Mouse (Mus musculus): ENCODE results near the gene Aen. TPM values are rescaled to one million over a fixed set of nuclear protein-coding genes. Genes with fewer than 3 reads are reported as not detected.

Aen gene
- 36.5 and 38.3 TPM in 2 replicates for polyA plus RNA-seq (2016; fragmentation: Nextera tagmentation; extraction: Ambion mirVana)

- no peaks in the 10 kb centered on the region for H3K9me3 ChIP-seq (replicated peaks)
- peaks cover 15% of the 10 kb centered on the region for H3K36me3 ChIP-seq
- H3K27ac ChIP-seq = peak within 1 kb of the TSS; percentile 69
- peak within 1 kb of the TSS; percentile 93 for H3K4me3 ChIP-seq
- ATAC-seq = peak; percentile 96
- peaks cover 41% of the 10 kb centered on the region for H3K4me1 ChIP-seq
- H3K4me2 ChIP-seq = peak within 1 kb of the TSS; percentile 94
- no peaks in the 10 kb centered on the region for H3K27me3 ChIP-seq (replicated peaks)
- H3K9ac ChIP-seq = peak within 1 kb of the TSS; percentile 81
- WGBS (ENCODE audit: insufficient replicate concordance) = under 1% methylated on average over 53 of the region's 53 CpGs
Observed at GRCm38 (mm10) chr7:78895653-78896333, at the start of gene Aen. Aen (plus strand) TSS chr7:78895854.

- no peaks in the 10 kb centered on the region for H3K9me3 ChIP-seq (replicated peaks)
- H3K4me1 ChIP-seq = peaks cover 18% of the 10 kb centered on the region
- no peak for ATAC-seq
- no peaks in the 10 kb centered on the region for H3K27me3 ChIP-seq (replicated peaks)
- H3K9ac ChIP-seq = peak overlapping the region; percentile 86
- peak overlapping the region; percentile 85 for H3K27ac ChIP-seq
- 11% methylated on average over 12 of the region's 12 CpGs for WGBS (ENCODE audit: insufficient replicate concordance)
- peaks cover 34% of the 10 kb centered on the region for H3K36me3 ChIP-seq
- peak overlapping the region; percentile 91 for H3K4me3 ChIP-seq
- peak overlapping the region; percentile 80 for H3K4me2 ChIP-seq
Observed at GRCm38 (mm10) chr7:78846066-78846716, 49.5 kb upstream of the Aen start.

- peaks cover 18% of the 10 kb centered on the region for H3K4me1 ChIP-seq
- under 1% methylated on average over 54 of the region's 54 CpGs for WGBS (ENCODE audit: insufficient replicate concordance)
Observed at GRCm38 (mm10) chr7:78846737-78847434, 48.8 kb upstream of the Aen start, which contains the start of gene Det1. Det1 (minus strand) TSS chr7:78847263.

GRCm38 (mm10) chr7:78854051-78854450, 41.6 kb upstream of the Aen start:
- Histone ChIP-seq H3K27me3 (replicated peaks) (peaks cover 7% of the 10 kb centered on the region), H3K4me1 (peaks cover 13% of the 10 kb centered on the region), H3K36me3 (no peaks in the 10 kb centered on the region), H3K9ac (no peak overlapping the region), H3K9me3 (replicated peaks) (no peaks in the 10 kb centered on the region), H3K4me2 (no peak overlapping the region), H3K27ac (no peak overlapping the region), H3K4me3 (no peak overlapping the region)
- no peak for ATAC-seq
- 40% methylated on average over 4 of the region's 4 CpGs for WGBS (ENCODE audit: insufficient replicate concordance)

More at GRCm38 (mm10) chr7:78846737-78847434, 48.8 kb upstream of the Aen start, which contains the start of gene Det1:
- Histone ChIP-seq H3K4me3 (peak within 1 kb of the TSS; percentile 91), H3K9me3 (replicated peaks) (no peaks in the 10 kb centered on the region), H3K27me3 (replicated peaks) (peaks cover 2% of the 10 kb centered on the region; the same call in 1 of the 2 replicates), H3K27ac (peak within 1 kb of the TSS; percentile 85), H3K36me3 (peaks cover 27% of the 10 kb centered on the region), H3K4me2 (peak within 1 kb of the TSS; percentile 80), H3K9ac (peak within 1 kb of the TSS; percentile 86)
- peak; percentile 89 for ATAC-seq

- Histone ChIP-seq H3K36me3 (no peaks in the 10 kb centered on the region), H3K4me3 (no peak overlapping the region), H3K4me2 (no peak overlapping the region), H3K9ac (no peak overlapping the region), H3K27ac (no peak overlapping the region), H3K4me1 (peaks cover 13% of the 10 kb centered on the region), H3K9me3 (replicated peaks) (no peaks in the 10 kb centered on the region), H3K27me3 (replicated peaks) (peaks cover 7% of the 10 kb centered on the region)
- WGBS (ENCODE audit: insufficient replicate concordance) = 58% methylated on average over 5 of the region's 5 CpGs
- ATAC-seq = peak; percentile 65
Observed at GRCm38 (mm10) chr7:78855044-78855655, 40.5 kb upstream of the Aen start.

- Histone ChIP-seq H3K36me3 (no peaks in the 10 kb centered on the region), H3K27ac (no peak overlapping the region; the same call in 1 of the 2 replicates), H3K4me2 (no peak overlapping the region), H3K4me3 (no peak overlapping the region), H3K4me1 (peaks cover 21% of the 10 kb centered on the region; the same call in 1 of the 2 replicates), H3K9me3 (replicated peaks) (no peaks in the 10 kb centered on the region), H3K27me3 (replicated peaks) (no peaks in the 10 kb centered on the region; the same call in 1 of the 2 replicates), H3K9ac (no peak overlapping the region)
- ATAC-seq = 0 out of 2 replicates have a peak, but pooled peaks have one; percentile 24
- WGBS (ENCODE audit: insufficient replicate concordance) = 57% methylated on average over 7 of the region's 7 CpGs
Observed at GRCm38 (mm10) chr7:78863796-78864445, 31.7 kb upstream of the Aen start.

- Histone ChIP-seq H3K4me2 (no peak overlapping the region), H3K27me3 (replicated peaks) (no peaks in the 10 kb centered on the region; the same call in 1 of the 2 replicates), H3K4me3 (no peak overlapping the region), H3K36me3 (no peaks in the 10 kb centered on the region), H3K4me1 (peaks cover 21% of the 10 kb centered on the region; the same call in 1 of the 2 replicates), H3K27ac (no peak overlapping the region; the same call in 1 of the 2 replicates), H3K9ac (no peak overlapping the region), H3K9me3 (replicated peaks) (no peaks in the 10 kb centered on the region)
- 10% methylated on average over 4 of the region's 4 CpGs for WGBS (ENCODE audit: insufficient replicate concordance)
- no peak for ATAC-seq
Observed at GRCm38 (mm10) chr7:78864446-78864802, 31.2 kb upstream of the Aen start.

- H3K27ac ChIP-seq = 0 out of 2 replicates have a peak overlapping the region, but pooled peaks have one; percentile 2
- H3K4me1 ChIP-seq = peaks cover 21% of the 10 kb centered on the region; the same call in 1 of the 2 replicates
- no peak overlapping the region for H3K9ac ChIP-seq
- H3K36me3 ChIP-seq = no peaks in the 10 kb centered on the region
- H3K9me3 ChIP-seq (replicated peaks) = no peaks in the 10 kb centered on the region
- H3K27me3 ChIP-seq (replicated peaks) = no peaks in the 10 kb centered on the region
- WGBS (ENCODE audit: insufficient replicate concordance) = 49% methylated on average over 12 of the region's 12 CpGs
- no peak overlapping the region for H3K4me3 ChIP-seq
- no peak overlapping the region for H3K4me2 ChIP-seq
- no peak; the same call in 1 of the 2 replicates for ATAC-seq
Observed at GRCm38 (mm10) chr7:78865212-78865949, 30.3 kb upstream of the Aen start.

GRCm38 (mm10) chr7:78868731-78869130, 26.9 kb upstream of the Aen start:
- H3K9ac ChIP-seq = no peak overlapping the region
- WGBS (ENCODE audit: insufficient replicate concordance) = 61% methylated on average over 5 of the region's 5 CpGs
- no peak for ATAC-seq
- no peak overlapping the region for H3K27ac ChIP-seq
- no peak overlapping the region for H3K4me2 ChIP-seq
- no peaks in the 10 kb centered on the region for H3K9me3 ChIP-seq (replicated peaks)
- H3K36me3 ChIP-seq = no peaks in the 10 kb centered on the region
- H3K27me3 ChIP-seq (replicated peaks) = no peaks in the 10 kb centered on the region
- peaks cover 21% of the 10 kb centered on the region; the same call in 1 of the 2 replicates for H3K4me1 ChIP-seq
- no peak overlapping the region for H3K4me3 ChIP-seq

- no peak for ATAC-seq
- H3K4me1 ChIP-seq = no peaks in the 10 kb centered on the region
- 59% methylated on average over 6 of the region's 6 CpGs for WGBS (ENCODE audit: insufficient replicate concordance)
Observed at GRCm38 (mm10) chr7:78872366-78872765, 23.3 kb upstream of the Aen start.

More at GRCm38 (mm10) chr7:78872366-78872765, 23.3 kb upstream of the Aen start:
- Histone ChIP-seq H3K36me3 (no peaks in the 10 kb centered on the region), H3K4me2 (no peak overlapping the region), H3K4me3 (no peak overlapping the region), H3K27me3 (replicated peaks) (peaks cover 9% of the 10 kb centered on the region; the same call in 1 of the 2 replicates), H3K27ac (no peak overlapping the region), H3K9me3 (replicated peaks) (no peaks in the 10 kb centered on the region), H3K9ac (no peak overlapping the region)

Data from liver, embryonic 12.5 days (tissue).